Mouse (Mus musculus): Measurements from ENCODE around the gene Fbxl7. TPM values are rescaled to one million over a fixed set of nuclear protein-coding genes. Genes with fewer than 3 reads are reported as not detected.

Fbxl7 gene
- polyA plus RNA-seq, 1 experiment from 2014 or later: 9.1 TPM

DNA sequence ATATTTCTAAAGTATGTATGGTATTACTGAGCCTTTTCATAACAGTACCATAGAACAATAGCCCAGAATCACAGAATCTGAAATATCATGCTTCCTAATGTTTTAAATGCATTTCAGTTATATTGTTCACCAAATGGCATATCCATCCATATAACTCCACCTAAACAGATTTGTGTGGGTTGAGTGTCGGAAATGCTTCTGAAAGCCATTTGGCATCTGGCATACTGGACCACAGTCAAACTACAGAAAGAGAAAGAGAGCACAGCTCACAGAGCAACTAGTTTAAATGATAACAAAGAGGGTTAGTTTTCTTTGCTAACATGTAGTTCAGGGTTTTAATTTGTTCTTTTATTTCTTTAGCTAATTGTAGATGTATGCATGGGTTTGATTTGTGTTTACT lies 57.0 kb downstream of the Fbxl7 start:
- no peaks in the 10 kb centered on the region for H3K9me3 ChIP-seq (ENCODE audit: control insufficient read depth, low read length)
- H3K36me3 ChIP-seq (ENCODE audit: control insufficient read depth, insufficient read depth, low read length): no peaks in the 10 kb centered on the region
- no peak overlapping the region for H3K9ac ChIP-seq (ENCODE audit: low read depth, low read length)
- no peak overlapping the region for H3K4me3 ChIP-seq (ENCODE audit: low read length)
- no peak overlapping the region for H3K27ac ChIP-seq (ENCODE audit: low read depth, low read length)
- H3K27me3 ChIP-seq (replicated peaks; ENCODE audit: control insufficient read depth, insufficient read depth, low read length): no peaks in the 10 kb centered on the region
- ATAC-seq: no peak
- no peak overlapping the region for H3K4me2 ChIP-seq (ENCODE audit: low read length)
- 89% methylated on average over 1 of the region's 1 CpGs for WGBS
- H3K4me1 ChIP-seq (ENCODE audit: control insufficient read depth, insufficient read depth, low read depth, low read length): no peaks in the 10 kb centered on the region

DNA sequence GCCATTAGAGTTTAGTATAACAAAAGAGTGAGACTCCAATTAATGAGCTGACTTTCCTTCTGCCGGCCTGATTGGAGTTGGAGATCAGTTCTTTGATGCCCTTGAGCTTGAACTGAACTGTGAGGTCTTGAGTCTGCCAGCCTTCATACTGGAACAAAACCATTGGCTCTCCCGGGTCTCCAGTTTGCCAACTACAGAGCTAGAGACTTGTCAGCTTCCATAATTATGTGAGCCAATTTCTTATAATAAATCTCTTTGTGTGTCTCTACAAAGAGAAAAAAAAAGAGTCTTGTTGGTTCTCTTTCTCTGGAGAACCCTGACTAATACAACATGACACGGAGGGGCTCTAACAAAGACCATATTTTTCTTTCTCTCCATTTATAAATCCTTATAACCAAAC lies 58.2 kb downstream of the Fbxl7 start:
- Histone ChIP-seq H3K27ac (ENCODE audit: low read depth, low read length) (no peak overlapping the region), H3K27me3 (replicated peaks; ENCODE audit: control insufficient read depth, insufficient read depth, low read length) (no peaks in the 10 kb centered on the region), H3K4me1 (ENCODE audit: control insufficient read depth, insufficient read depth, low read depth, low read length) (no peaks in the 10 kb centered on the region), H3K4me3 (ENCODE audit: low read length) (no peak overlapping the region), H3K4me2 (ENCODE audit: low read length) (no peak overlapping the region), H3K9ac (ENCODE audit: low read depth, low read length) (no peak overlapping the region), H3K9me3 (ENCODE audit: control insufficient read depth, low read length) (no peaks in the 10 kb centered on the region), H3K36me3 (ENCODE audit: control insufficient read depth, insufficient read depth, low read length) (no peaks in the 10 kb centered on the region)
- no peak; the same call in 1 of the 2 replicates for ATAC-seq
- 50% methylated on average over 3 of the region's 3 CpGs for WGBS

DNA sequence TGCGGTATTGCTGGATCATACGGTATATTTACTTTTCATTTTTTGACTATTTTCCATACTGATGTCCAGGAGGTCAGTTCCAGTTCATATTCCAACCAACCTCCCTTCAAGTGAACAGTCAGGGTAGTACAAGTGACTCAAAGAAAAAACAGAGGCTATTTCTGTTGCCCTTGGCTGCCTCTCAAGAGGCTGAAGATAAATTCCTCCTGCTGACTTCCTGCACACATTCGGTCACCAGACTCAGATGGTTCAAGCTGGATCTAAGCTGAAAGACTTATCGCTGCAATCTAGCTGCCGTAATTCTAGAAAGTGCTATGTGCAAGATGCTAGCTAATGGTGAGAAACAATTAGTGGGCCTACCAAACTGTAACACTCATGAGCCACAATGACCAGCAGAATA lies 61.0 kb downstream of the Fbxl7 start:
- WGBS: 88% methylated on average over 5 of the region's 5 CpGs
- H3K9me3 ChIP-seq (ENCODE audit: control insufficient read depth, low read length): no peaks in the 10 kb centered on the region

DNA sequence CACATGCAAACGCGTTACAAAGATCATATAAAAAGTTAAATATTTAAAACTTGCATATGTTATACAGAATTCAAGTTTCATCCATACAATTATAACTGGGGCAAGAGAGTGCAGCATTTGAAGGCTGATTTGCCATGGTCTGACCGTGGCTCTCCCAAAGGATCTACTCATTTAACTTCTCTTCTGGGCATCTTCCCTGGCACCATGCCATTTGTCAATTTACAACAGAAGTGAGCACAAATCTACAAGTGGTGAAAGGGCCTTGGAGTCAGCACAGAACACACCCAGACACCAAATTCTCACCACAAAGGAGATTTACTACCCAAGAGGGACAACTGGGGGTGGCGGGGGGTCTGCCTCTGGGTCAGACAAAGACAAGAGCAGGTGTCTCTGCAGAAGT lies 64.2 kb downstream of the Fbxl7 start:
- no peak for ATAC-seq
- no peaks in the 10 kb centered on the region for H3K9me3 ChIP-seq (ENCODE audit: control insufficient read depth, low read length)
- WGBS: 85% methylated on average over 4 of the region's 4 CpGs
- H3K4me1 ChIP-seq (ENCODE audit: control insufficient read depth, insufficient read depth, low read depth, low read length): no peaks in the 10 kb centered on the region
- H3K4me2 ChIP-seq (ENCODE audit: low read length): no peak overlapping the region
- no peak overlapping the region for H3K9ac ChIP-seq (ENCODE audit: low read depth, low read length)
- no peak overlapping the region for H3K4me3 ChIP-seq (ENCODE audit: low read length)
- H3K27ac ChIP-seq (ENCODE audit: low read depth, low read length): no peak overlapping the region
- no peaks in the 10 kb centered on the region for H3K27me3 ChIP-seq (replicated peaks; ENCODE audit: control insufficient read depth, insufficient read depth, low read length)
- no peaks in the 10 kb centered on the region for H3K36me3 ChIP-seq (ENCODE audit: control insufficient read depth, insufficient read depth, low read length)

More for the DNA sequence above, 61.0 kb downstream of the Fbxl7 start:
- Histone ChIP-seq H3K9ac (ENCODE audit: low read depth, low read length) (no peak overlapping the region), H3K4me1 (ENCODE audit: control insufficient read depth, insufficient read depth, low read depth, low read length) (no peaks in the 10 kb centered on the region), H3K36me3 (ENCODE audit: control insufficient read depth, insufficient read depth, low read length) (no peaks in the 10 kb centered on the region), H3K27ac (ENCODE audit: low read depth, low read length) (no peak overlapping the region), H3K27me3 (replicated peaks; ENCODE audit: control insufficient read depth, insufficient read depth, low read length) (no peaks in the 10 kb centered on the region), H3K4me3 (ENCODE audit: low read length) (no peak overlapping the region), H3K4me2 (ENCODE audit: low read length) (no peak overlapping the region)
- ATAC-seq: no peak

DNA sequence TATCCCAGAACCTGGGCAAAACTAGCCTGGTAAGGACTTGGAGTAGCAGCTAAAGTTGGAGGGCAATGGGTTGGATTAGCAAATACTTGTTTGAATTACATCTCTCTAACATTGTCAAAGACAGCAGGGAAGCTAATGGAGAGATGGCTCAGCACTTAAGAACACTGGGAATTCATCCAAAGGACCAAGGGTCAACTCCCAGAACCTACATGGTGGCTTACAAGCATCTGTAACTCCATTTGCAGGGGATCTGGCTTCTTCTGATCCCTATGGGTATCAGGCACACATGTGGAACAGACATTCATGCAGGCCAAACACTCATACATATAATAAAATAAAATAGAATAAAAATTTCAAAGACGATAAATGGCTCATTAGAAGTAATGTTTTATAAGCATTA lies 78.4 kb downstream of the Fbxl7 start:
- ATAC-seq: no peak
- no peaks in the 10 kb centered on the region for H3K36me3 ChIP-seq (ENCODE audit: control insufficient read depth, insufficient read depth, low read length)

DNA sequence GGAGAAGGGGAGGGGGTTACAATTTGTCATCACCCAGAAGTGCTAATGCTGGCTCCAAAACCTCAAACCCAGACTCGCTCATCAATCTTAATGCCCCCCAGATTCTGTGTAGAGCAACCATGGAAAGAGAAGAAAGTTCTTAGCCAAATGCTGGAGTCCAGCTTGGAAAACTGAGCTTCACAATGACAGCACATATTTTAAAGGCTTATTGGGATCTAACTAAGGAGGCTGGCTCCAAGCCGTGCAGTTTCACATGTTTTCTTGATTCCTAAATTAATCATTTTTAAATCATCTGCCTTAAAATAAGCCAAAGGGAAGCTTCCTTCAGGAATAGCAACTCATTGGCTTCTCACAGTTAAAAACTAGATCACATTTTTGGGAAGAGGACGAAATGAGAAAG lies 82.5 kb downstream of the Fbxl7 start:
- WGBS: 71% methylated on average over 3 of the region's 3 CpGs
- H3K27me3 ChIP-seq (replicated peaks; ENCODE audit: control insufficient read depth, insufficient read depth, low read length): no peaks in the 10 kb centered on the region
- H3K9ac ChIP-seq (ENCODE audit: low read depth, low read length): no peak overlapping the region
- peaks cover 3% of the 10 kb centered on the region; the same call in 1 of the 2 replicates for H3K4me1 ChIP-seq (ENCODE audit: control insufficient read depth, insufficient read depth, low read depth, low read length)
- ATAC-seq: no peak
- H3K27ac ChIP-seq (ENCODE audit: low read depth, low read length): no peak overlapping the region
- no peaks in the 10 kb centered on the region for H3K36me3 ChIP-seq (ENCODE audit: control insufficient read depth, insufficient read depth, low read length)
- no peak overlapping the region for H3K4me3 ChIP-seq (ENCODE audit: low read length)
- no peaks in the 10 kb centered on the region for H3K9me3 ChIP-seq (ENCODE audit: control insufficient read depth, low read length)
- no peak overlapping the region for H3K4me2 ChIP-seq (ENCODE audit: low read length)

More for the DNA sequence above, 78.4 kb downstream of the Fbxl7 start:
- Histone ChIP-seq H3K4me3 (ENCODE audit: low read length) (no peak overlapping the region), H3K9ac (ENCODE audit: low read depth, low read length) (no peak overlapping the region), H3K27me3 (replicated peaks; ENCODE audit: control insufficient read depth, insufficient read depth, low read length) (no peaks in the 10 kb centered on the region), H3K4me1 (ENCODE audit: control insufficient read depth, insufficient read depth, low read depth, low read length) (peaks cover 3% of the 10 kb centered on the region; the same call in 1 of the 2 replicates), H3K4me2 (ENCODE audit: low read length) (no peak overlapping the region), H3K27ac (ENCODE audit: low read depth, low read length) (no peak overlapping the region), H3K9me3 (ENCODE audit: control insufficient read depth, low read length) (no peaks in the 10 kb centered on the region)
- WGBS: 90% methylated on average over 1 of the region's 1 CpGs

DNA sequence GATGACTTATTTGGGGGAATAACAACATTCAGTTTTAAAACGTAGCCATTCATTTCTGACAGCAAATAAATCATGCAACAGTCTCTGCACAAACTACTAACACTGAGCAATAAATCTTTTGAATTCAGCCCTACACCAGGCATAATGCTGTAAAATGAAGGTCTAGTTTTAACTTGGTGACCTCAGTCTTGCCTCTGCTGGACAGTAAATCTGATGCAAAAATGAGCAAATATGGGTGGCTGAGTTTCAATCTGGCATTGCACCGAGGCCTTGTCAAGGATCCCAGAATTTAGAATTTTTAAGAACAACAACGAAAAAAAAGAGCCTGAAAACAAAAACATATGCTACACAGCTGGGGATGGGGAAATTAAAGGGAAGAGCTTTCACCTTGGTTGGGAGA lies 85.8 kb downstream of the Fbxl7 start:
- H3K4me1 ChIP-seq (ENCODE audit: control insufficient read depth, insufficient read depth, low read depth, low read length): no peaks in the 10 kb centered on the region
- H3K27me3 ChIP-seq (replicated peaks; ENCODE audit: control insufficient read depth, insufficient read depth, low read length): no peaks in the 10 kb centered on the region
- ATAC-seq: no peak
- H3K4me2 ChIP-seq (ENCODE audit: low read length): no peak overlapping the region
- no peaks in the 10 kb centered on the region for H3K36me3 ChIP-seq (ENCODE audit: control insufficient read depth, insufficient read depth, low read length)
- no peak overlapping the region for H3K27ac ChIP-seq (ENCODE audit: low read depth, low read length)
- WGBS: 76% methylated on average over 3 of the region's 3 CpGs
- H3K9me3 ChIP-seq (ENCODE audit: control insufficient read depth, low read length): no peaks in the 10 kb centered on the region
- H3K9ac ChIP-seq (ENCODE audit: low read depth, low read length): no peak overlapping the region
- no peak overlapping the region for H3K4me3 ChIP-seq (ENCODE audit: low read length)

DNA sequence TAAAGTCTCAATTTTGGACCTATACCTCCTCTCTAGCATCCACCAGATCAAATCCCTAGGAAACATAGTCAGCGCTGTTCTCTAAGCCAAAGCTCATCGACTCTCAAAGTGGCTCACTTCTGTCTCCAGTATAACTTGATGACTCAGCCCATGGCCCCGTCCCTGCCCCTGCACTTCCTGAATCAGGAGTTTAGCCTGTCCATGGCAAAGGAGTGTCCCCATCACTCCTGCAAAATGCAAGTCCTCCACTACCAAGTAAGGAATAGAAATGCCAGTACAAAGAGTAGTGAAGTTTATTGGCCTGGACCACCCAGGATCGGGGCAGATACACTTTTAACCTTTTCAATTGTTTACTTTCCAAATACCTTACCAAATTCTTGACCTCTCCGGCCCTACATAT lies 91.3 kb downstream of the Fbxl7 start:
- no peak for ATAC-seq
- WGBS: 80% methylated on average over 5 of the region's 5 CpGs

DNA sequence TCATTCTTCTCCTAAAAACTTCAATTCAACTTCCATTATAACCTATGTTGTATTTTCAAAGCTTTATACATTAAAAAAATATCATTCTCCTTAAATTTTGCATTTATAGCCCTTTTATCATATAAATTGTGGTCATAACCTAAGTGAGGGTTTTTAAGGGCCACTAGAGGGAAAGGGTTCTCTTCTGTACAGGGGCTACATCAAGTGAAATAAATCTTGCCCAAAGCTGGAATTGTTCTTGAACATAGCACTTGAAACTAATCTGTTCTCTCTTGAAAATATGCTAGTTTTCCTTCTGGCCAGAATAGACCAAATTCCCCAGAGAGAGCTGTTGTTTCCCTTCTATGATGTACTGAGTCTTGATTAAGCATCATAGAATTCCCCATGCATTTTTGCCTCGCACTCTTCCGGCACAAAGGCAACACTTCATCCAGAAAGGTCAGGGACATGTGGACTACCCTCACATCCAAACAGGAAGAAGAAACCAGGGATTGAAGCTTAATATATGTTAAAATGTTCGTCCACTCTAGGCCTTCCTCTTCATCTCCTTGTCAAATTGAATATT lies 95.8 kb downstream of the Fbxl7 start:
- Histone ChIP-seq H3K4me3 (ENCODE audit: low read length) (no peak overlapping the region), H3K27ac (ENCODE audit: low read depth, low read length) (no peak overlapping the region), H3K36me3 (ENCODE audit: control insufficient read depth, insufficient read depth, low read length) (no peaks in the 10 kb centered on the region), H3K4me1 (ENCODE audit: control insufficient read depth, insufficient read depth, low read depth, low read length) (peaks cover 3% of the 10 kb centered on the region), H3K4me2 (ENCODE audit: low read length) (no peak overlapping the region), H3K27me3 (replicated peaks; ENCODE audit: control insufficient read depth, insufficient read depth, low read length) (no peaks in the 10 kb centered on the region), H3K9me3 (ENCODE audit: control insufficient read depth, low read length) (no peaks in the 10 kb centered on the region), H3K9ac (ENCODE audit: low read depth, low read length) (no peak overlapping the region)
- no peak for ATAC-seq
- 73% methylated on average over 3 of the region's 3 CpGs for WGBS

More for the DNA sequence above, 91.3 kb downstream of the Fbxl7 start:
- no peak overlapping the region for H3K4me3 ChIP-seq (ENCODE audit: low read length)
- no peaks in the 10 kb centered on the region for H3K9me3 ChIP-seq (ENCODE audit: control insufficient read depth, low read length)
- no peak overlapping the region for H3K4me2 ChIP-seq (ENCODE audit: low read length)
- H3K4me1 ChIP-seq (ENCODE audit: control insufficient read depth, insufficient read depth, low read depth, low read length): no peaks in the 10 kb centered on the region
- no peaks in the 10 kb centered on the region for H3K36me3 ChIP-seq (ENCODE audit: control insufficient read depth, insufficient read depth, low read length)
- H3K27me3 ChIP-seq (replicated peaks; ENCODE audit: control insufficient read depth, insufficient read depth, low read length): no peaks in the 10 kb centered on the region
- no peak overlapping the region for H3K9ac ChIP-seq (ENCODE audit: low read depth, low read length)
- H3K27ac ChIP-seq (ENCODE audit: low read depth, low read length): no peak overlapping the region

DNA sequence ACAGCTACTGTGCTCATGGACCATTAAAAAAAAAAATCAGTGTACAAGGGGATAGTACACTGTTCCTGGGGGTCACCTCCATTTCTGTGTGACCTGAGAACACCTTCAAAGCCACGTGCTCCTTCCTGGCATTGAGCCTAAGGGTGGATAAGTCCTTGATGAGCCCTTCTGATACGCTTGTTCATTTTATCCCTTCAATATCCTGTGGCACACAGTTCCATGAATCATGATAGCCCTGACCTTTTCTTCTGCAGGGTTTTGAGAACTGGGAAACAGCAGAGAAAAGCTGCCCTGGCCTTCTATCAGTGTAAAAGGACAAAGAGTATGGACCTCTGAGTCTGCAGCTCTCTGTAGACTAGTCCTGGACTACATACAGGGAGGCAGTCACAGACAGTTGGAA lies 99.4 kb downstream of the Fbxl7 start:
- Histone ChIP-seq H3K4me2 (ENCODE audit: low read length) (no peak overlapping the region), H3K27ac (ENCODE audit: low read depth, low read length) (peak overlapping the region; percentile 45), H3K27me3 (replicated peaks; ENCODE audit: control insufficient read depth, insufficient read depth, low read length) (no peaks in the 10 kb centered on the region), H3K36me3 (ENCODE audit: control insufficient read depth, insufficient read depth, low read length) (no peaks in the 10 kb centered on the region), H3K4me3 (ENCODE audit: low read length) (no peak overlapping the region), H3K4me1 (ENCODE audit: control insufficient read depth, insufficient read depth, low read depth, low read length) (peaks cover 3% of the 10 kb centered on the region), H3K9ac (ENCODE audit: low read depth, low read length) (no peak overlapping the region), H3K9me3 (ENCODE audit: control insufficient read depth, low read length) (no peaks in the 10 kb centered on the region)
- WGBS: 48% methylated on average over 2 of the region's 2 CpGs
- peak; percentile 50; the same call in 1 of the 2 replicates for ATAC-seq
